Mouse (Mus musculus) forebrain, postnatal 0 days (tissue): ENCODE data around the gene Fntb. TPM values are rescaled to one million over a fixed set of nuclear protein-coding genes. Genes with fewer than 3 reads are reported as not detected.

Experiments
- ATAC-seq: fragments of 200-750 bp; cut with Nextera tagmentation; 2 replicates; pipeline ENCODE4 v1.8.0; 2017; ENCODE audit warnings: mild to moderate bottlenecking, moderate library complexity
- DNase-seq: peaks from one replicate; pipeline ENCODE4 v3.0.0-alpha.2; 2015
- H3K27ac ChIP-seq: fragments of 300-500 bp; sonication (generic); 2 replicates; pipeline ENCODE4 v1.5.1; 2014; ENCODE audit warnings: low read depth, mild to moderate bottlenecking, antibody characterized with exemption, low read length, moderate library complexity, mixed read lengths
- H3K27me3 ChIP-seq: fragments of 300-500 bp; sonication (generic); 2 replicates; pipeline ENCODE4 v1.6.1; 2014; ENCODE audit warnings: mild to moderate bottlenecking, low read length, mixed read lengths; ENCODE audit not compliant: insufficient read depth
- H3K36me3 ChIP-seq: fragments of 300-500 bp; sonication (generic); 2 replicates; pipeline ENCODE4 v1.6.1; 2014; ENCODE audit warnings: mild to moderate bottlenecking, moderate library complexity; ENCODE audit not compliant: insufficient read depth
- H3K4me1 ChIP-seq: fragments of 300-500 bp; sonication (generic); 2 replicates; pipeline ENCODE4 v1.6.1; 2014; ENCODE audit warnings: antibody characterized with exemption; ENCODE audit not compliant: insufficient read depth
- H3K4me2 ChIP-seq: fragments of 300-500 bp; sonication (generic); 2 replicates; pipeline ENCODE4 v1.6.1; 2014; ENCODE audit warnings: low read depth, mild to moderate bottlenecking, moderate library complexity
- H3K4me3 ChIP-seq: fragments of 300-500 bp; sonication (generic); 2 replicates; pipeline ENCODE4 v1.5.1; 2014; ENCODE audit warnings: low read depth, low read length, mixed read lengths
- H3K9ac ChIP-seq: fragments of 300-500 bp; sonication (generic); 2 replicates; pipeline ENCODE4 v1.6.1; 2014; ENCODE audit warnings: mild to moderate bottlenecking
- H3K9me3 ChIP-seq: fragments of 300-500 bp; sonication (generic); 2 replicates; pipeline ENCODE4 v1.6.1; 2016; ENCODE audit warnings: low read length
- CTCF ChIP-seq: sonication (generic); IDR thresholded peaks from 2 replicates; pipeline ENCODE4 v1.5.1; 2016; ENCODE audit warnings: antibody characterized with exemption, control low read depth, low read depth
- WGBS: fragments of 180-500 bp; shearing (Covaris S2); extraction: QIAGEN DNeasy Blood & Tissue Kit; methylation state at CpG from one replicate; pipeline ENCODE4 v1.1.7; 2014; 5-methylcytosine and 5-hydroxymethylcytosine counted together
- polyA plus RNA-seq: library from polyadenylated mRNA; unstranded; fragments of >200 nt; fragmentation: Nextera tagmentation; extraction: Ambion mirVana; gene quantifications from 2 replicates; pipeline ENCODE4 v1.2.1, GENCODE M21; 2015
- total RNA-seq: library from RNA; depleted of rRNA; stranded (reverse); fragments of >200 nt; gene quantifications from 2 replicates; pipeline ENCODE4 v1.2.3, GENCODE M21; 2014

Fntb gene
- total and polyA plus RNA-seq, 2 experiments from 2014 or later = 32.3 to 42.3 TPM

DNA sequence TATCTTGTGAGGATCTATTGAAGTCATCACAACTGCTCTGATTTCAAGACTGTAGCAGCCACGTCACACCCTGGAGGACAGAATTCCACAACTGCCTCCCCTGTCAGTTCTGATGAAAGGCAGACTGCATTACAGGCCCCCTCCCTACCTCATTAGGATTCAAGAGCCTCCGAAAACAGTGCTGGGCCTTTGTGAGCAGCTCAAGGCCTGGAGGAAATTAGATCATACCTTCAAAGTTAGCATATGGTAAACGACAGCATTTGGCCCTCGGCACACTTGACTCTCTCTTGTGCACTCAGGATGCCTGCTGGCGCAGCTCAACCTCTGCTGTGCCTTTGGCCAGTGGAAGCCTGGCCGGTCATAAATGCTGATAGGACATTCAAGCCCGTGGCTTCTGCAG lies 130.4 kb downstream of the Fntb start:
- 16% methylated on average over 7 of the region's 7 CpGs for WGBS
- ATAC-seq (peak; percentile 40; the same call in 1 of the 2 replicates), DNase-seq (no peak)
- H3K4me3 ChIP-seq = no peak overlapping the region
- H3K9me3 ChIP-seq = no peaks in the 10 kb centered on the region
- no peak for TF ChIP-seq CTCF
- no peaks in the 10 kb centered on the region for H3K27me3 ChIP-seq
- H3K4me1 ChIP-seq = no peaks in the 10 kb centered on the region
- H3K4me2 ChIP-seq = no peak overlapping the region
- peaks cover 22% of the 10 kb centered on the region for H3K36me3 ChIP-seq
- H3K27ac ChIP-seq = no peak overlapping the region
- no peak overlapping the region for H3K9ac ChIP-seq

GRCm38 (mm10) chr12:76896566-76896965 lies 131.2 kb downstream of the Fntb start:
- H3K9me3 ChIP-seq = no peaks in the 10 kb centered on the region
- no peak overlapping the region for H3K4me2 ChIP-seq
- H3K9ac ChIP-seq = no peak overlapping the region
- H3K27me3 ChIP-seq = no peaks in the 10 kb centered on the region
- 95% methylated on average over 4 of the region's 4 CpGs for WGBS
- H3K36me3 ChIP-seq = peaks cover 20% of the 10 kb centered on the region
- H3K27ac ChIP-seq = no peak overlapping the region
- TF ChIP-seq CTCF = no peak
- no peaks in the 10 kb centered on the region for H3K4me1 ChIP-seq
- no peak overlapping the region for H3K4me3 ChIP-seq
- ATAC-seq (no peak), DNase-seq (no peak)

DNA sequence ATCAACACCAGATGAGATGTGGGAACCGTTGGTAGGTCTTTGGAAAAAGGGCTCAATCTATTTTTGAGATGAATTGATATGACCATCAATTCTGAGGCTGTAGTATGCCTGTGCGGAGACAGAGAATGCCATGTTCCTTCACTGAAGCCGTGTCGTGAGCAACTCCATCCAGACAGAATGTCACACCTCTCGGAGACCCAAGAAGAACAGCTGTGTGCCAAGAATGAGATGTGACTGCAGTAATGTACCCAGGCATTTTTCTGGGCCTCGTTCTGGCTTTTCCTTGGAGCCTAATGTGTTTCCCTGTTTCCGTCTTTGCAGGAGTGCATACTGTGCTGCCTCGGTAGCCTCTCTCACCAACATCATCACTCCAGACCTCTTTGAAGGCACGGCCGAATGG lies 131.6 kb downstream of the Fntb start:
- Histone ChIP-seq H3K4me1 (no peaks in the 10 kb centered on the region), H3K4me2 (no peak overlapping the region), H3K27me3 (no peaks in the 10 kb centered on the region), H3K9me3 (no peaks in the 10 kb centered on the region), H3K27ac (no peak overlapping the region), H3K9ac (no peak overlapping the region), H3K36me3 (peaks cover 16% of the 10 kb centered on the region), H3K4me3 (no peak overlapping the region)
- ATAC-seq = no peak
- WGBS = 85% methylated on average over 10 of the region's 10 CpGs
- no peak for DNase-seq
- no peak for TF ChIP-seq CTCF

GRCm38 (mm10) chr12:76898141-76898540 lies 132.8 kb downstream of the Fntb start:
- Histone ChIP-seq H3K9me3 (no peaks in the 10 kb centered on the region), H3K27ac (no peak overlapping the region), H3K36me3 (peaks cover 10% of the 10 kb centered on the region; the same call in 1 of the 2 replicates), H3K4me1 (no peaks in the 10 kb centered on the region), H3K4me2 (no peak overlapping the region), H3K9ac (no peak overlapping the region), H3K4me3 (no peak overlapping the region), H3K27me3 (no peaks in the 10 kb centered on the region)
- no peak for DNase-seq
- TF ChIP-seq CTCF = no peak
- ATAC-seq = no peak

- Histone ChIP-seq H3K4me3 (no peak overlapping the region), H3K27ac (no peak overlapping the region), H3K27me3 (no peaks in the 10 kb centered on the region), H3K4me1 (no peaks in the 10 kb centered on the region), H3K9ac (no peak overlapping the region), H3K36me3 (peaks cover 13% of the 10 kb centered on the region; the same call in 1 of the 2 replicates), H3K4me2 (no peak overlapping the region), H3K9me3 (no peaks in the 10 kb centered on the region)
- DNase-seq = no peak
- 93% methylated on average over 10 of the region's 10 CpGs for WGBS
- no peak for TF ChIP-seq CTCF
- no peak for ATAC-seq
Measured at GRCm38 (mm10) chr12:76899261-76899975, 134.0 kb downstream of the Fntb start.

DNA sequence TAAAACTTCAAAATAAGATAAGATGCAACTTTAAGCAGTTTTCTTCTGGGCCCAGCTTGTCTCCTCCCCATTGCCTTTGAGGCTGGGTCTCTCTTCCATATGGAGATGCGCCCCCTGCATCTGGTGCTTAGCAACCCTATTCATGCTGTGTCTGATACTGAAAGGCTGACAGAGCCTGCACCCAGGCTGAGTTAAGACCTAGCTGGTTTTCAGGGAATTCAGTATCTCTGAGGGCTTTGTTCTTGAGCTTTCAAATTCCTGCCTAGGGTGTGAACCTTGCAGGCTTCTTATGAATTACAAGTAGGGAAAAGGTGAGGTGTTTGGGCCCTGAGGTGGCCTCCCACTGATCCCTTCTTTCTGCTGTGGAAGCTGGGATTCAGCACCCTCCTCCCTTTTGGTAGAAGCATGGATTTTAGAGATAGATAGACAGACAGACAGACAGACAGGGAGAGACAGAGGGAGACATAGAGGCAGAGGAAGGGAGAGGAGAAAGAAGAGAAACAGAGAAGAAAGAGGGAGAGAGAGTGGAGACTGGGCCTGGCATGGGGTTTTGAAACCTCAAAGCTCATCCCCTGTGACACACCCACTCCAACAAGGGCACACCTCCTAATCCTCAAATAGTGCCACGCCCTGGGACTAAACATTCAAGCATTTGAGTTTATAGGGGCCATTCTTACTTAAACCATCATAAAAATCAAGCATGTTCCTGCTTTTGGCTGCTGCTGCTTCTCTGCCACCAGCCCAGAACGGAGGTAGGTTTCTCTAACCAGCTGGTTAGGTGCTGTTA lies 136.3 kb downstream of the Fntb start:
- Histone ChIP-seq H3K9ac (no peak overlapping the region), H3K4me3 (no peak overlapping the region), H3K27ac (no peak overlapping the region), H3K4me2 (no peak overlapping the region), H3K27me3 (no peaks in the 10 kb centered on the region), H3K4me1 (no peaks in the 10 kb centered on the region), H3K36me3 (peaks cover 13% of the 10 kb centered on the region; the same call in 1 of the 2 replicates), H3K9me3 (no peaks in the 10 kb centered on the region)
- TF ChIP-seq CTCF = no peak
- DNase-seq (no peak), ATAC-seq (no peak)
- 84% methylated on average over 3 of the region's 3 CpGs for WGBS

- H3K9me3 ChIP-seq = no peaks in the 10 kb centered on the region
- peaks cover 12% of the 10 kb centered on the region for H3K36me3 ChIP-seq
- no peak overlapping the region for H3K9ac ChIP-seq
- no peak overlapping the region for H3K4me2 ChIP-seq
- no peak overlapping the region for H3K4me3 ChIP-seq
- H3K27me3 ChIP-seq = no peaks in the 10 kb centered on the region
- ATAC-seq (no peak), DNase-seq (no peak)
- WGBS = 93% methylated on average over 1 of the region's 1 CpGs
- no peaks in the 10 kb centered on the region for H3K4me1 ChIP-seq
- no peak overlapping the region for H3K27ac ChIP-seq
- no peak for TF ChIP-seq CTCF
Measured at GRCm38 (mm10) chr12:76906278-76906677, 140.9 kb downstream of the Fntb start.
